Mouse (Mus musculus) brain, embryonic 18.5 days (tissue): ENCODE results near the gene Syn2.

Source experiments
- DNase-seq: peaks from one replicate; pipeline ENCODE4 v3.0.0-alpha.2; 2012; ENCODE audit warnings: low read depth, low spot score

Gene Syn2

DNA sequence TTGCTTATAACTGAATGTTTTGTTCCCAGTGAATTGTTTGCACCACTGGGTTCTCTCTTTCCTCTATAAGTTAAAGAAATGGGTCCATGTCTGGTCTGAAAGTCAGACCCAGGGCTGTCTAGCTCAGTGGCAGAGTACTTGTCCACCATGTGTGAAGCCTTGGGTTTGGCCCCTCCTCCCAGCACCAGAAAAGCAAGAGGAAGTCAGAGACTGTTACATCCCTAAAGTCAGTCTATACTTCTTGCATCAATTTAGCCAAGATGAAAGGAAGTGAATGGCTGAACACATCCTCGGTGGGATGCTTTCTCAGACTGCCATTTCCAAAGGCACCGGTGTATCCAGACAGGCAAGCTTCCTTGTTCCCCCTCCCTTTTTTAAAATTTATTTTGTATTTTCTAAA lies 156.4 kb downstream of the Syn2 start:
- DNase-seq, result no peak

DNA sequence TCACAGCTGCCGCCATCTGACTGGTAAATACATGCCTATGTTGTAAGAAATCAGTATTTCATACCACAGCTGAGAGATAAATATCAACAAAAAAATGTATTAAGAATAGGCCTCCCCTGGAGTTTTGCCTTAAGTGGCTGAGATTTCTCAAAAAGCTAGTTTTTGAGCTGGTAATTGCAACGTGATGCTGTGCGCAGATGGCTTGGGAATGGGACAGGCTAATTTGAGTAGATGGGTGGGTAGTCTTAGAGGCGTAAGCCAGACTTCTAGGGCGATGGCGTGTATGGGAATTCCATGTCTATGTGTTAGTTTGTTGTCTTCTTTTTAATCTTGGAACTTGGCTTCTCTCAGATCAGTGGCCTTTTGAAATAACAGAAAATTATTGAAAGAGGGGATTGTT lies 157.1 kb downstream of the Syn2 start:
- no peak for DNase-seq

DNA sequence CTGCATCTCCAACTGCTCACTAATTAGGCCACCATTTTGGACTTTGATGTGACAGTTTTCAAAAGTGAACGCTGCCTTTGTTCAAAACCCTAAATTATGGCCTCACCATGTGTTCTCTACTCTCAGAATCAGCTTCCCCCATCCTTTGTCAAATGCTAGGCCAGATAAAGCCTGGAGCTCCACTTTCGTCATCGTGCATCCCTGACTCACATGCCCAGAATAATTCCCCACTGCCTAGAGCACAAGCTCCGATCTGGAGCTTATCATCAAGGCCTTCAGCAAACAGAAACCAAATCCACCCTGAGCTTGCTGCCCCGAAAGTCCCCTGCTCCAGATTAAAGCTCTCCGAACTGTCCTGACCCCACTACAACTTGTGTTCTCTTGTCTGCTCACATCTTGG lies 157.9 kb downstream of the Syn2 start:
- DNase-seq, result no peak

DNA sequence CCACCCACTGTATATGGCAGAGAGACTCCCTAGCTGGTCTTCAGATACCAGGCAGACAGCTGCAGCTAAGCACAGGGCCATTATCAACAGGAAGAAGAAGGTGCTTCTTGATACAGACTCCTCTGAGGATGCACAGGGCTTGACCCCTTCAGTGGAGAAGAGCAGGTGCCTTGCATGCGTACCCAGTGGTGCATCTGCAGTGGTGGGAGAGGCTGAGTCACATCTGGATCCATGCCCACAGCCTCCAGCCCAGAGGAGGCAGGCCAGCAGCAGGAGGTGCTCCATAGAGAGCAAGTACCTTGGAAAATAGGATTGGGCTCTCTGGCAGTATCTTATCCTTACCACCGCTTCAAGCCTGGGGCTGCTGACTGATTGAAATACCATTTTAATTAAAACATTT lies 159.2 kb downstream of the Syn2 start:
- DNase-seq, result no peak

DNA sequence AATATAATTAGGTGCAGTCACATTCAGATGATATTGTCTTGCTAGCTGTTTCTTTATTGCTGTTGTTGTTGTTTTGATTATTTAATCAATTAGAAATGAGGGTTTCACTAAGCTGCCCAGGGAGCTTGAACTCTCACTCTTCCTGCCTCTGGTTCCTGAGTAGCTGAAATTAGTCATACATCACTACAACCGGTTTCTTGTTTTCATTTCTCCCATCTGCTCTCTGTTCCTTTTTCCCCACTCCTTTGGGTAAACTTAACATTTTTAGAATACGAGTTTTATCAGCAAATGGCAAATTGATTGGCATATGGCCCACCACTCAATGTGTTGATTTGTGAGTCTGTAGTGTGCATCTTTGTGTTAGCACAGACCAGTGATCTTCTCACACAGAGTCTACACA lies 172.4 kb downstream of the Syn2 start:
- no peak for DNase-seq

DNA sequence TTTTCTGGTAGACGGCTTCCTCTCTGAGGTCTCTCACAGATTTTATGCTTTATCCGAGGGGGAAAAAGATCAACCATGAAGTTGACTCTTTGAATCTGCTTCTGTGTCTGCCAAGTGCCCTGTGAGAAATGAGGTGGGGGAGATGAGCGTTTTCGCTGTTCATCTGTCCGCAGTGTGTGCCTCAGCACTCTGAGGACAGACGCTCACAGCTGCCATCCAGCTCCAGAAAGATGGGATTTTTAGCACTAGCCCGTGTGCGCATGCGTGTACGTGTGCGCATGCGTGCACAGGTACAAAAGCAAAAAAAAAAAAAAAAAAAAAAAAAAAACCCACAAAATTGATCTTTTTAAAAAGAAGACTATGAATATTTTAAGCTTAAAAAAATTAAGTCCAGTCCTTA lies 178.1 kb downstream of the Syn2 start:
- no peak for DNase-seq

DNA sequence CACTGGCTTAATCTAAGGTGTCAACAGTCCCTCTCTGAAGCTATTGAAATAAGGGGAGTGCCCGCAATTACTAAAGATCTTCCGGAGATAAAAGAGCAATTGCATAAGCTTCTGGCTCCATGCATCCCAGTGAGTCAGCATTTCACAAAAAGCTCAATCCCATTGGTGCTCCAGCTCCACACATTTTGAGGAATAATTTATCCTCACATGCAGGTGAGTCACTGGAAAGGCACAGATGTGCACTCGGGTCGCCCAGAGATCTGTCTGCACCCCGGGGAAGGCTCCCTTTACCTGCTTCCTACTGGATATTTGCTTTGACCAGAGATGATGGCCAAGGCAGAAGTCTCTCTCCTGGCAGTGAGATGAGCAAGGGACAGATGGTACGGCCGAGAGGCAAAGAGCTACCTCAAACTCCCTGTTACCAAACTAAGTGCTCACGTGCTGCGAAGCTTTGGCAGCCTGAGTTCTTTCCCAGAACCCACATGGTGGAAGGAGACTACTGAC lies 178.6 kb downstream of the Syn2 start:
- no peak for DNase-seq

DNA sequence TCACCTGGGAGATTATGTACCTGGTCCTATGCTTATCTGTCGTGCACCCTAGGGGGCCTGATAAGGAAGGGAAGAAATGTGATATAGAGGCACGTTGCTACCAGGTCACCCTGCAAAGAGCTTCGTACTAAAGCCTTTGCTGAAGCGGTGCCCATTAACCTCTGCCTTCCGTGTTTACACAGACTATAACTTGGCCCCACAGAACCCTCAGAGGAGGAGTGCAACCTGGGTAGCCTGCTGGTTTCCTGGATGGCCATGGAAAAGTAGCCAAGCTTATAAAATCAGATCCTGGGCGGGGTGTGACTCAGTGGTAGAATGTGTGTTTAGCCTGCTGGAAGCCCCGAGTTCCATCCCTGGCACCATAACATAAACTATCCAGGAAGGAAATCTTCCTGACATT lies 179.2 kb downstream of the Syn2 start:
- DNase-seq, result no peak

DNA sequence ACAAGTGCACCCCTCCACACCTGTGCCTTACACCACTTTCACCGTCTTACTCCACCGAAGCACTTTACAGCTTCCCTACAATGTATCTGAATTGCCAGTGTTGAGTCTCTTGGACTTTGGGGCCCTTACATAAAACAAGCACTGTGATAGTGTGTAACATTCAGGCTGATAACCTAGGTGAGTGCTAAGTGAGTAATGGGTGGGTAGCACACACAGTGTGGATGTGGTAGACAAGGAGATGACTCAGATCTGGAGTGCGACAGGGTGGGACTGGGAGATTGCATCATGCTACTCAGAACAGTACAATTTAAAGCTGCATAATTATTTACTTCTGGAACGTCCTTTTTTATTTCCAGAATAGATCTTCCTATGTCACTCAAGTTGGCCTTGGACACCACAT lies 181.1 kb downstream of the Syn2 start:
- no peak for DNase-seq

DNA sequence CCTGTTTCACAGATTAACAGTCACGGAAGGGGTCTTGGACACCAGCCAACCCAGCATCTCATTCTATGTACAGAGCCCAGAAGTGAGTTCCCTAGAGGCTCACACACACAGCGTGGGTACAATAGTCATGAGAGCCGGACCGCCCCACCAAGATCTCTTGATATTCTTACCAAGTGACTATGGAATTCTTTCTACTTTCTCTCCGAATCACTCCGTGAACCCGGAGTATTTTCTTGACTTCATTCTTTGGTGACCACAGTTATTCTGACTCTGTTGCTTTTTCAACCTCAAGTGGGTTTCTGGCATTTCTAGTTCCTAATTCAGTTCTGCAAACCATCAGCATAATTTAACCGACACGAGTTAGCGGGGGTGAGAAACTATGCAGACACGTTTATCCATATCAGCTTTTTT lies 182.1 kb downstream of the Syn2 start:
- DNase-seq, result no peak

DNA sequence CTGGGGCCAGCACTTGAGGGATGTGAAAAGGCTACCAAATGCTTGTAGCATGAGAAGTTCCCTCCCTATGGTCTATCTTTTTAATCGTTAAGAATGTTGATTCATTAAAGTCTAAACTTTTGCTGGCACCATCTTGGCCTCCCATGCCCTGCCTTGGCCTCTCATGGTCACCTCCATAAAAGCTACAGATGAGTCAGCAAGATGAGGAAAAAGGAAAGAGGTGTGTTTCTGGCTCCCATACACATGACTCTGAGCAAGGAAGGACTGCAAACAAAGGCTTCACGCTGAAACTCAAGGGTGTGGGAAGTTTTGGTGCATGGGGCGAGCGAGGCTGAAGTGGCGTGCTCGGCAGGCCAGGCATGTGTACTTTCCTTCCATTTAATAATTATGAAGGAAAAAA lies 184.1 kb downstream of the Syn2 start:
- DNase-seq, result no peak

DNA sequence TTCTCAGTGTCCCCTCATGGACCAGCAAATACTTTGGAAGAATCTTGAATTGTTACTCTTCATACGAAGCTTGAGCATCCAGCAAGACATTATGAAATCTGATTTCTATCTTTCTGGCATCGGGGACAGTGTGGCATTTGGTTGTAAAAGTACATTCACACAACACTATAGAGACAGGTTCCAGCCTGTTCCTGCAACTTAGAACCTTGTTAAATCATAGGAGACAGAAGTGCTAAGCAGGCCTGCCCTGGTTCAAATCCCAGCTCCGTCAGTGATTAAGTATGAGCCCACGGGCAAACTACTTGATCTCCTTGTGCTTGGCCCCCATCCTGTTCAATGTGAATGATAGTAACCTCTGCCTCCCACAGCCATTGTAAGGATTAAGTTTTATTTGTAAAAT lies 185.0 kb downstream of the Syn2 start:
- no peak for DNase-seq

DNA sequence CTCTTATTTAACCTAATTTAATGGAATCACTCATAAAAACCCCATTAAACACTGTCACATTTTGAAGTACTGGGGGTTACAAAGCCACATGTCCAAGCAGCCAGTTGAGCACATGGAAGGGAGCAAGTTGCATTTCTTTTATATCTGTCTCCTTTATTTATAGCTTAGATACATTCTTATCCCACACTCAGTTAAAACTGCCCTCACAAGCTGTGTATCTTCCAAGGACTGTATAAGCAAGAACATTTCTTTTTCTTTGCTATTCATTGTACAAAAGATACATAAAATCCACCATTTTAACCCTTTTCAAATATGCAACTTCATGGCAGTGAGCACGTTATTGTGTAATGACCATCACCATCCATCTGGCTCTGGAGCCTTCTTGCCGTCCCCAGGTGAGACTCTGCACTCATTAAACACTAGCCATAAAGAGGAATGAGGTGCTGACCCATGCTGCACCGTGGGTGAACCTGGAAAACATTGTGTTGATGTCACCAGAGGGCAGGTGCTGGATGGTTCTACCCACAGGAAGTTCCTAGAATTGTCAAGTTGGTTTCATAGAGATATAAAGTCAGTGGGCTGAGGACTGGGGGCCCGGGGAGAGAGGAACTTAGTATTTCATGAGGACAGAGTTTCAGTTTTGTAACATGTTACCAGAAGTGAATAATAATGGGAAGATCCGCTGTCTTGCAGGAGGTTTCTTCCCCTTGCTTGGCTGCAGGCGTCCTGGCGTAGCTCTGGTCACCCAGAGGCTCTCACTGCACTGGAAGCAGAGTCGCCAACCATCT lies 186.4 kb downstream of the Syn2 start:
- DNase-seq, result no peak

DNA sequence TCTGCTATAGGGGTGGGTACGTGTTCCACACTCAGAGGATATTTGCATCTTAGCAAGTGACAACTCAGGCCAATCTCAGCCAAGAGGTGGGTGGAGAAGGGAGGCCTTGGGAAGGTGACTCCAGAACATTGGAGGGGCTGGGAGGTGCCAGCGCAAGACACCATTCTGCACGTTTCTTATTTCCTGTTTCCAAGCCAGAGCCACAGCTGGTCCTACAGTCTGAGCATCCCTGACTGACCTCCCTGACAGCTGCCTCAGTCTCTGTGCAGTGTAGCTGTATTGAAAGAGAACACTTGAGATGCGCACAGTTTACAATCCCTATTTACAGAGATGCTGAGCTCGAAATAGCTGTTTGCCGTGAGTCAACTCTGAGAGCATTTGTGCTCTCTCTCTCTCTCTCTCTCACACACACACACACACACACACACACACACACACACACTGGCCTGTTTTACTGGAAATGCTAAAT lies 187.2 kb downstream of the Syn2 start:
- no peak for DNase-seq

DNA sequence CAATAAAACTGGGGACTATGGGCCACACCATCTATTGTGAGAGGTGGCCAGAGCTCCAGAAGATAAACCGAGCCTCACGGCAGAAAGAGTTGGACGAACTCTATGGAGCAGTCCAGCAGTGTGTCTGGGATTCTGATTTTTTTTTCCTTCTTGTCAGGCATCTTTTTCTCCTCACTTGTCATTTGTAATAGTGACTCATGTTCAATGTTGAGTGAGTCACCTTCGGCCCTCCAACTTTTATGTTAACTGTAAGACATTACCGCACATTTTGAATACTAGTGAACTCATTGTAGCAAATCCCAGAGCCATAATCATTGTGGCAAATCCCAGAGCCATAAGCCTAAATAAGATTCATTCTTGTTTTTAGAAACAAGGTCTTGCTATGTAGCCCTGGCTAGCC lies 188.3 kb downstream of the Syn2 start:
- no peak for DNase-seq

DNA sequence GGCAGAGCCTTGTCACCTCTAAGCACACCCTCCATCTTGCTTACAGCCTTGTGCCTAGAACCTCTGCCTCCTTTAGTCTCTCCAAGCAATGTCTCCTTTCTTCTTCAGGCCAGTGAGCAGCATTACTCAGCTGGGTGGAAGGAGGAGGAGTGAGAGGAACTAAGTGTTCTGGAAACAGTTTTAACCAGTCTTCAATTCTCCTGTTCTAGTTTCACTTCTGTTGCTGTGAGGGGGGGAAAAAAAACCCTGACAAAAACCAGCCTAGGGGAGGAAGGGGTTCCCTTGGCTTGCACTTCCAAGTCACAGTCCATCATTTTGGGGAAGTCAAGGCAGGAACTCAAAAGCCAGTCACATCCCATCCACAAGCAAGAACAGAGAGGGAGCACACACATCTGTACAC lies 196.3 kb downstream of the Syn2 start:
- DNase-seq, result no peak
